ENCODE assay signal across 9 mouse cellular contexts in genomic region chr13:95610786-95611562, GRCm38 (mm10). TPM values are rescaled to one million over a fixed set of nuclear protein-coding genes. Genes with fewer than 3 reads are reported as not detected.
A peak's percentile ranks its signal among the peaks of the same experiment; 100 is the strongest.
DNase-seq lines count a peak whose midpoint lies in the region; ATAC-seq and TF ChIP-seq lines count a peak whose summit lies in the region.
"Had no signal": no experiment of that assay in that cellular context is flagged by ENCODE, and none has a peak within 500 bp of the region (broad histone marks: within the 10 kb centered on the region; RNA-seq: fewer than 3 reads in every experiment).

No protein-coding gene starts in this region.

- H3K4me3 ChIP-seq in megakaryocyte, embryonic 14.5 days (replicated peaks) = peak overlapping the region; percentile 82
- no peak overlapping the region for H3K4me3 ChIP-seq in heart, adult 2 months
- H3K4me3 ChIP-seq in liver, embryonic 14.5 days (ENCODE audit: insufficient read depth in 1 of 2, low read depth in 2 of 2, low read length in 2 of 2) = no peak overlapping the region
- no peak overlapping the region for H3K4me3 ChIP-seq in hindbrain, embryonic 10.5 days

- peak overlapping the region; percentile 66 for H3K27ac ChIP-seq in heart, adult 2 months
- peak overlapping the region; percentile 37 for H3K27ac ChIP-seq in liver, embryonic 14.5 days
- no peak overlapping the region for H3K27ac ChIP-seq in hindbrain, embryonic 10.5 days

- H3K4me2 ChIP-seq in liver, embryonic 14.5 days (ENCODE audit: low read depth) = peak overlapping the region; percentile 3; the same call in 1 of the 2 replicates

- no peaks in the 10 kb centered on the region for H3K9me3 ChIP-seq in megakaryocyte, embryonic 14.5 days
- no peaks in the 10 kb centered on the region for H3K9me3 ChIP-seq in liver, embryonic 14.5 days (ENCODE audit: control insufficient read depth, low read length)
- no peaks in the 10 kb centered on the region for H3K9me3 ChIP-seq in hindbrain, embryonic 10.5 days

- 0 out of 2 replicates have a peak, but pooled peaks have one; percentile 54 for TF ChIP-seq EP300 in heart, adult 2 months (IDR thresholded peaks at IDR 0.05; ENCODE audit: insufficient read depth, low read depth, low read length)
- peak; percentile 47 for TF ChIP-seq EP300 in liver, embryonic 14.5 days (IDR thresholded peaks at IDR 0.05; ENCODE audit: low read depth)

- no peak overlapping the region for H3K9ac ChIP-seq in heart, adult 2 months (ENCODE audit: low read depth, low read length)
- H3K9ac ChIP-seq in liver, embryonic 14.5 days (replicated peaks) = no peak overlapping the region

- intact Hi-C loops in heart, adult 2 months (cut with DNase I) = no loop called here

- no peak for TF ChIP-seq CTCF in heart, adult 2 months (IDR thresholded peaks at IDR 0.05)
- no peak for TF ChIP-seq CTCF in liver, embryonic 14.5 days (IDR thresholded peaks at IDR 0.05; ENCODE audit: low read depth)

- peaks cover 97% of the 10 kb centered on the region for H3K36me3 ChIP-seq in megakaryocyte, embryonic 14.5 days (replicated peaks; ENCODE audit: low read length)
- H3K36me3 ChIP-seq in heart, adult 2 months (ENCODE audit: control insufficient read depth, insufficient read depth, low read length) = no peaks in the 10 kb centered on the region
- peaks cover 14% of the 10 kb centered on the region for H3K36me3 ChIP-seq in liver, embryonic 14.5 days (replicated peaks; ENCODE audit: control insufficient read depth, insufficient read depth, low read depth)
- peaks cover 94% of the 10 kb centered on the region for H3K36me3 ChIP-seq in hindbrain, embryonic 10.5 days

- no peak for ATAC-seq in megakaryocyte, adult 5-6 weeks (ENCODE audit: poor library complexity, severe bottlenecking)
- peak; percentile 85 for ATAC-seq in liver, embryonic 14.5 days (ENCODE audit: insufficient read depth)

- DNase-seq in heart, adult 2 months = peak; percentile 33 to 47
- DNase-seq in liver, embryonic 14.5 days (ENCODE audit: low read depth in 3 of 3, low spot score in 3 of 3) = peak in 2 of 3 experiments; percentile 35 to 63
- DNase-seq in cerebellum, adult 18-20 months = no peak
- DNase-seq in hindbrain, embryonic 10.5 days (ENCODE audit: low spot score) = no peak
- DNase-seq in ovary, postnatal 14 days (ENCODE audit: low spot score) = no peak
- DNase-seq in right cerebral cortex, postnatal 10 days (ENCODE audit: low spot score in 2 of 2) = no peak
- DNase-seq: kidney, adult 8-10 months had no signal

- H3K4me1 ChIP-seq in megakaryocyte, embryonic 14.5 days = peaks cover 96% of the 10 kb centered on the region
- H3K4me1 ChIP-seq in heart, adult 2 months (ENCODE audit: control insufficient read depth, insufficient read depth, low read length) = peaks cover 13% of the 10 kb centered on the region
- peaks cover 21 to 49% of the 10 kb centered on the region in 2 experiments for H3K4me1 ChIP-seq in liver, embryonic 14.5 days (replicated peaks; ENCODE audit: control insufficient read depth in 2 of 2, insufficient read depth in 2 of 2, low read length in 1 of 2)
- peaks cover 22% of the 10 kb centered on the region for H3K4me1 ChIP-seq in hindbrain, embryonic 10.5 days (replicated peaks)

- 0 out of 2 replicates have a peak, but pooled peaks have one; percentile 26 for TF ChIP-seq POLR2A in heart, adult 2 months (IDR thresholded peaks at IDR 0.05; ENCODE audit: insufficient read depth, low read depth, low read length)

- H3K27me3 ChIP-seq in megakaryocyte, embryonic 14.5 days (replicated peaks) = no peaks in the 10 kb centered on the region
- no peaks in the 10 kb centered on the region for H3K27me3 ChIP-seq in heart, adult 2 months (ENCODE audit: control insufficient read depth, insufficient read depth, low read length)
- H3K27me3 ChIP-seq in liver, embryonic 14.5 days (ENCODE audit: control insufficient read depth, insufficient read depth, low read length) = no peaks in the 10 kb centered on the region
- no peaks in the 10 kb centered on the region for H3K27me3 ChIP-seq in hindbrain, embryonic 10.5 days (ENCODE audit: insufficient read depth, poor library complexity, severe bottlenecking)

- 42% methylated on average over 16 of the region's 16 CpGs for WGBS in heart, adult 2 months
- WGBS in liver, embryonic 14.5 days (ENCODE audit: insufficient replicate concordance) = 60% methylated on average over 16 of the region's 16 CpGs
- 90% methylated on average over 16 of the region's 16 CpGs for WGBS in hindbrain, embryonic 10.5 days

- peaks cover 4% of the 10 kb centered on the region; the same call in 1 of the 2 replicates for H3K79me2 ChIP-seq in heart, adult 2 months (replicated peaks; ENCODE audit: control insufficient read depth, insufficient read depth, low read length)

RNA-seq across cellular contexts. Expression of gene F2r, which starts 7.3 kb away (rescaled TPM):
- 53.3 and 84.2 TPM in 2 replicates for polyA plus RNA-seq in megakaryocyte, embryonic 14.5 days (2012; ENCODE audit: insufficient read depth, low replicate concordance)
- 1.1 and 2.1 TPM in 2 replicates for total RNA-seq in megakaryocyte, adult 5-6 weeks (2015)
- 0.65 and 1.9 TPM in 2 replicates for total RNA-seq in megakaryocyte, adult 5-6 weeks (2017)
- 10 to 100 TPM; 23.6 to 23.8 TPM for total RNA-seq in heart, adult 2 months (2021)
- polyA plus RNA-seq in heart, adult 2 months (2012; rRNA removed) = 19.3 and 20.4 TPM in 2 replicates
- 9.8 and 11.5 TPM in 2 replicates for polyA plus RNA-seq in liver, embryonic 14.5 days (2012; rRNA removed)
- 25.7 and 30.4 TPM in 2 replicates for polyA plus RNA-seq in liver, embryonic 14.5 days (2014; fragmentation: Nextera tagmentation; extraction: Ambion mirVana)
- polyA plus RNA-seq in hindbrain, embryonic 10.5 days (2016; fragmentation: Nextera tagmentation; extraction: Ambion mirVana) = 93.4 and 117 TPM in 2 replicates

Comparison
In these comparisons a context has a peak if more than half of its experiments do, and no peak if none do; other contexts are left out.
1. DNase-seq: peak in heart, adult 2 months (2 of 2) and liver, embryonic 14.5 days (2 of 3); none in cerebellum, adult 18-20 months (0 of 2), hindbrain, embryonic 10.5 days (single experiment), ovary, postnatal 14 days (single experiment) and right cerebral cortex, postnatal 10 days (0 of 2).